Mouse (Mus musculus): ENCODE data around the gene Meis2.

- no peak for TF ChIP-seq CTCF (IDR thresholded peaks at IDR 0.05; ENCODE audit: borderline replicate concordance, extremely low read depth, insufficient read depth, insufficient read length)
- TF ChIP-seq POLR2A (IDR thresholded peaks at IDR 0.05; ENCODE audit: borderline replicate concordance, extremely low read depth, insufficient read depth, insufficient read length, poor library complexity, severe bottlenecking), result no peak
Observed at GRCm38 (mm10) chr2:116106194-116106593, 40.6 kb upstream of the Meis2 start.
